26 mouse cellular contexts compared by ENCODE assay signal in the genomic region with DNA sequence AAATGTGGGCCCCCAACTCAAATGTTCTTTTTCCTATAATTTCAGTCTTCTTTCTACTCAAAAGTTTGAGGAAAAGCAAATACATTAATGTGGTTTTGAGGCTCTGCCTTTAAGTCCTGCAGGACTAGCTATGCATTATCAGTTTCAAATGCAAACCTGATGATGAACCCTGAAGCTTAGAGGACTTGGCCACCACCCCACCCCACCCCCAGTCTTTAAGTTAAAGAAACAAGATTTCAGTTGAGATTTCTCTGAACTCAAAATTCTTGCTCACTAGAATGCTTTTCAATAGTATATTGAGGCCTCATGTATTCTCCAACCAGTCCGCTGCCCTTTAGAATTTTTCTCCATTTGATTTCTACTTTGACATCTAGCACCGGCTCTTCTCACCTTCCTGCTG.
"Had no signal": no experiment of that assay in that cellular context is flagged by ENCODE, and none has a peak within 500 bp of the region (broad histone marks: within the 10 kb centered on the region; RNA-seq: fewer than 3 reads in every experiment).

No protein-coding gene starts in this region.

- H3K27me3 ChIP-seq: embryonic facial prominence, embryonic 12.5 days; embryonic facial prominence, embryonic 13.5 days; embryonic facial prominence, embryonic 15.5 days; forebrain, embryonic 12.5 days; forebrain, embryonic 13.5 days; forebrain, embryonic 15.5 days had no signal

- H3K27ac ChIP-seq: embryonic facial prominence, embryonic 10.5 days; embryonic facial prominence, embryonic 12.5 days; embryonic facial prominence, embryonic 13.5 days; embryonic facial prominence, embryonic 15.5 days; forebrain, embryonic 10.5 days; forebrain, embryonic 12.5 days; forebrain, embryonic 13.5 days; forebrain, embryonic 15.5 days; heart, adult 2 months had no signal

- H3K9me3 ChIP-seq: embryonic facial prominence, embryonic 10.5 days; embryonic facial prominence, embryonic 12.5 days; embryonic facial prominence, embryonic 13.5 days; embryonic facial prominence, embryonic 15.5 days; forebrain, embryonic 10.5 days; forebrain, embryonic 12.5 days; forebrain, embryonic 13.5 days; forebrain, embryonic 15.5 days had no signal

- H3K36me3 ChIP-seq: embryonic facial prominence, embryonic 10.5 days; embryonic facial prominence, embryonic 12.5 days; embryonic facial prominence, embryonic 13.5 days; embryonic facial prominence, embryonic 15.5 days; forebrain, embryonic 10.5 days; forebrain, embryonic 12.5 days; forebrain, embryonic 15.5 days had no signal

- ATAC-seq: forebrain, embryonic 13.5 days; forebrain, embryonic 14.5 days; forebrain, embryonic 15.5 days; forebrain, embryonic 16.5 days; forebrain, postnatal 0 days had no signal

- H3K4me2 ChIP-seq: embryonic facial prominence, embryonic 12.5 days; embryonic facial prominence, embryonic 13.5 days; embryonic facial prominence, embryonic 15.5 days; forebrain, embryonic 12.5 days; forebrain, embryonic 13.5 days; forebrain, embryonic 15.5 days had no signal

- H3K4me3 ChIP-seq: embryonic facial prominence, embryonic 10.5 days; embryonic facial prominence, embryonic 12.5 days; embryonic facial prominence, embryonic 13.5 days; embryonic facial prominence, embryonic 15.5 days; erythroblast, embryonic 14.5 days; forebrain, embryonic 10.5 days; forebrain, embryonic 12.5 days; forebrain, embryonic 13.5 days; forebrain, embryonic 15.5 days; heart, adult 2 months had no signal

- H3K9ac ChIP-seq: embryonic facial prominence, embryonic 12.5 days; embryonic facial prominence, embryonic 13.5 days; embryonic facial prominence, embryonic 15.5 days; forebrain, embryonic 12.5 days; forebrain, embryonic 13.5 days; forebrain, embryonic 15.5 days; forebrain, postnatal 0 days had no signal

- DNase-seq: cerebellum, adult 2 months; cerebellum, adult 8-10 months; cerebellum, adult 9-10 months; cerebellum, adult 9-11 months; cerebellum, postnatal 10 days; cerebellum, postnatal 14 days; cerebellum, postnatal 25 days; cerebellum, postnatal 36 days; embryo, embryonic 11 days; forebrain, postnatal 0 days; gastrocnemius, postnatal 10 days; gastrocnemius, postnatal 14 days; gastrocnemius, postnatal 25 days; heart, adult 18-20 months; heart, adult 2 months had no signal
